Mouse (Mus musculus): ENCODE measurements around the gene Phlda2. TPM values are rescaled to one million over a fixed set of nuclear protein-coding genes. Genes with fewer than 3 reads are reported as not detected.
A peak's percentile ranks its signal among the peaks of the same experiment; 100 is the strongest.

Phlda2 gene
- total and polyA plus RNA-seq, 3 experiments: not detected

- Histone ChIP-seq H3K4me3 (replicated peaks in 1 of 3; ENCODE audit: low read depth in 2 of 3, low read length in 2 of 3, poor library complexity in 1 of 3) (no peak overlapping the region), H3K27me3 (replicated peaks) (peaks cover 56% of the 10 kb centered on the region)
These were observed 33.0 kb downstream of the Phlda2 start for GRCm38 (mm10) chr7:143469946-143470345.

GRCm38 (mm10) chr7:143467714-143468113 lies 35.2 kb downstream of the Phlda2 start:
- in situ Hi-C loops (cut with MboI; ENCODE audit: low pct_ligation_motif_present, low pct_unique_long_range_greater_than_20kb, low sequenced_read_pairs): loop anchor here (5.0 kb wide), 1 partner anchor 315 kb away; no protein-coding TSS in a partner anchor
- peaks cover 2% of the 10 kb centered on the region for H3K9me3 ChIP-seq (replicated peaks; ENCODE audit: low read length)
- peaks cover 51% of the 10 kb centered on the region for H3K27me3 ChIP-seq (replicated peaks)
- no peak overlapping the region for H3K27ac ChIP-seq (ENCODE audit: insufficient read depth, low read depth)
- H3K4me2 ChIP-seq (ENCODE audit: insufficient read depth, low read depth, poor library complexity, severe bottlenecking): no peak overlapping the region
- H3K9ac ChIP-seq (ENCODE audit: insufficient read depth, low read depth): no peak overlapping the region
- no peaks in the 10 kb centered on the region for H3K79me2 ChIP-seq (replicated peaks; ENCODE audit: control insufficient read depth, extremely low read depth, insufficient read depth, poor library complexity, severe bottlenecking)
- no peak for TF ChIP-seq NELFE (IDR thresholded peaks at IDR 0.05; ENCODE audit: low read depth, low read length)
- no peak for TF ChIP-seq SIN3A (IDR thresholded peaks at IDR 0.05; ENCODE audit: low read length)
- no peak for TF ChIP-seq TCF12 (IDR thresholded peaks at IDR 0.05; ENCODE audit: low read depth, low read length)
- TF ChIP-seq SMC3 (IDR thresholded peaks at IDR 0.05; ENCODE audit: low read depth, low read length): no peak
- TF ChIP-seq CHD1 (IDR thresholded peaks at IDR 0.05; ENCODE audit: low read depth, low read length): no peak
- TF ChIP-seq PAX5 (IDR thresholded peaks at IDR 0.05; ENCODE audit: low read length): no peak
- TF ChIP-seq GABPA (IDR thresholded peaks at IDR 0.05; ENCODE audit: insufficient replicate concordance, low read depth, low read length): no peak
- no peak for TF ChIP-seq JUN (IDR thresholded peaks at IDR 0.05; ENCODE audit: insufficient read depth, low read depth, low read length)
- no peak for TF ChIP-seq ELF1 (IDR thresholded peaks at IDR 0.05; ENCODE audit: low read depth, low read length)
- no peak for TF ChIP-seq ZMIZ1 (IDR thresholded peaks at IDR 0.05; ENCODE audit: low read depth, low read length)
- no peak for TF ChIP-seq NRF1 (IDR thresholded peaks at IDR 0.05; ENCODE audit: low read depth, low read length)
- TF ChIP-seq HCFC1 (IDR thresholded peaks at IDR 0.05; ENCODE audit: low read depth, low read length): no peak
- TF ChIP-seq ZNF384 (IDR thresholded peaks at IDR 0.05; ENCODE audit: low read depth, low read length): no peak
- no peak for TF ChIP-seq ETS1 (conservative IDR thresholded peaks at IDR 0.05; ENCODE audit: low read depth, low read length)
- no peak for TF ChIP-seq CHD2 (IDR thresholded peaks at IDR 0.05; ENCODE audit: low read length)
- no peak for TF ChIP-seq MAZ (IDR thresholded peaks at IDR 0.05; ENCODE audit: low read depth, low read length)
- no peak overlapping the region for H3K4me3 ChIP-seq (replicated peaks in 1 of 3; ENCODE audit: low read depth in 2 of 3, low read length in 2 of 3, poor library complexity in 1 of 3)
- no peaks in the 10 kb centered on the region for H3K36me3 ChIP-seq (replicated peaks in 1 of 2; ENCODE audit: control insufficient read depth in 1 of 2, insufficient read depth in 1 of 2, low read length in 1 of 2)
- dilution Hi-C loops (cut with MboI; ENCODE audit: extremely low pct_ligation_motif_present, extremely low pct_unique_long_range_greater_than_20kb, low sequenced_read_pairs): no loop called here
- no peaks in the 10 kb centered on the region for H3K4me1 ChIP-seq (ENCODE audit: control insufficient read depth in 1 of 2, insufficient read depth in 2 of 2)
- DNase-seq (ENCODE audit: extremely low read depth): no peak

More at GRCm38 (mm10) chr7:143469946-143470345, 33.0 kb downstream of the Phlda2 start:
- DNase-seq (ENCODE audit: extremely low read depth): peak; percentile 51
- Histone ChIP-seq H3K27ac (ENCODE audit: insufficient read depth, low read depth) (no peak overlapping the region), H3K9ac (ENCODE audit: insufficient read depth, low read depth) (no peak overlapping the region), H3K36me3 (replicated peaks in 1 of 2; ENCODE audit: control insufficient read depth in 1 of 2, insufficient read depth in 1 of 2, low read length in 1 of 2) (no peaks in the 10 kb centered on the region), H3K79me2 (replicated peaks; ENCODE audit: control insufficient read depth, extremely low read depth, insufficient read depth, poor library complexity, severe bottlenecking) (no peaks in the 10 kb centered on the region), H3K9me3 (replicated peaks; ENCODE audit: low read length) (peaks cover 2% of the 10 kb centered on the region), H3K4me1 (ENCODE audit: control insufficient read depth in 1 of 2, insufficient read depth in 2 of 2) (peaks cover 0 to 13% of the 10 kb centered on the region in 2 experiments; a peak in 2 of 4 replicates), H3K4me2 (ENCODE audit: insufficient read depth, low read depth, poor library complexity, severe bottlenecking) (no peak overlapping the region)
- dilution Hi-C loops (cut with MboI; ENCODE audit: extremely low pct_ligation_motif_present, extremely low pct_unique_long_range_greater_than_20kb, low sequenced_read_pairs) (no loop called here), in situ Hi-C loops (cut with MboI; ENCODE audit: low pct_ligation_motif_present, low pct_unique_long_range_greater_than_20kb, low sequenced_read_pairs) (loop anchor here (5.0 kb wide), 1 partner anchor 318 kb away; no protein-coding TSS in a partner anchor)
- TF ChIP-seq ZC3H11A (IDR thresholded peaks at IDR 0.05; ENCODE audit: low read depth, low read length) (peak; percentile 8; the same call in 1 of the 2 replicates), SMC3 (IDR thresholded peaks at IDR 0.05; ENCODE audit: low read depth, low read length) (peak; percentile 81), ETS1 (conservative IDR thresholded peaks at IDR 0.05; ENCODE audit: low read depth, low read length) (no peak), EP300 (IDR thresholded peaks at IDR 0.05; ENCODE audit: low read length) (no peak), RAD21 (IDR thresholded peaks at IDR 0.05; ENCODE audit: low read depth, low read length) (peak; percentile 65), MEF2A (IDR thresholded peaks at IDR 0.05; ENCODE audit: borderline replicate concordance, low read depth, low read length) (no peak), MYC (IDR thresholded peaks at IDR 0.05; ENCODE audit: low read depth, low read length) (no peak), MAFK (IDR thresholded peaks at IDR 0.05; ENCODE audit: insufficient replicate concordance, low read length) (no peak), CHD1 (IDR thresholded peaks at IDR 0.05; ENCODE audit: low read depth, low read length) (no peak), ELF1 (IDR thresholded peaks at IDR 0.05; ENCODE audit: low read depth, low read length) (0 out of 2 replicates have a peak, but pooled peaks have one; percentile 11), USF1 (IDR thresholded peaks at IDR 0.05; ENCODE audit: low read depth, low read length) (no peak), MAZ (IDR thresholded peaks at IDR 0.05; ENCODE audit: low read depth, low read length) (no peak), TBP (conservative IDR thresholded peaks at IDR 0.05; ENCODE audit: low read depth, low read length) (no peak), RCOR1 (conservative IDR thresholded peaks at IDR 0.05; ENCODE audit: low read depth, low read length) (no peak), JUN (IDR thresholded peaks at IDR 0.05; ENCODE audit: insufficient read depth, low read depth, low read length) (no peak), CTCF (conservative IDR thresholded peaks at IDR 0.05 in 1 of 2, IDR thresholded peaks at IDR 0.05 in 1 of 2; ENCODE audit: low read depth in 2 of 2, low read length in 2 of 2) (peak; percentile 67 to 82), USF2 (conservative IDR thresholded peaks at IDR 0.05; ENCODE audit: low read depth, low read length) (no peak), IRF4 (IDR thresholded peaks at IDR 0.05; ENCODE audit: low read depth, low read length) (0 out of 2 replicates have a peak, but pooled peaks have one; percentile 10), POLR2A (IDR thresholded peaks at IDR 0.05; ENCODE audit: low read depth, low read length) (no peak), MXI1 (IDR thresholded peaks at IDR 0.05; ENCODE audit: low read depth, low read length) (no peak), PAX5 (IDR thresholded peaks at IDR 0.05; ENCODE audit: low read length) (no peak), NELFE (IDR thresholded peaks at IDR 0.05; ENCODE audit: low read depth, low read length) (peak; percentile 30; the same call in 1 of the 2 replicates), E2F4 (IDR thresholded peaks at IDR 0.05; ENCODE audit: insufficient replicate concordance, low read depth, low read length) (no peak), JUND (conservative IDR thresholded peaks at IDR 0.05; ENCODE audit: low read depth, low read length) (no peak), HCFC1 (IDR thresholded peaks at IDR 0.05; ENCODE audit: low read depth, low read length) (no peak), ZNF384 (IDR thresholded peaks at IDR 0.05; ENCODE audit: low read depth, low read length) (no peak)

Measured in CH12.LX (cell line).